Mouse (Mus musculus): Measurements from ENCODE around the gene Gm3776.
"Not testable (repeated sequence)": the region's sequence is repeated elsewhere in the genome, so short reads cannot be mapped to it uniquely, and the experiment has no call there.

Gm3776 gene

GRCm38 (mm10) chr9:78292462-78292861 lies 35.5 kb downstream of the Gm3776 start:
- not testable (repeated sequence) for DNase-seq (ENCODE audit: low read depth)

GRCm38 (mm10) chr9:78293683-78294082 lies 36.8 kb downstream of the Gm3776 start:
- DNase-seq (ENCODE audit: low read depth): not testable (repeated sequence)

- DNase-seq (ENCODE audit: low read depth): not testable (repeated sequence)
Measured at GRCm38 (mm10) chr9:78294781-78295180, 37.9 kb downstream of the Gm3776 start.

GRCm38 (mm10) chr9:78296089-78296488 lies 39.2 kb downstream of the Gm3776 start:
- peak; percentile 47 for DNase-seq (ENCODE audit: low read depth)

- DNase-seq (ENCODE audit: low read depth): no peak
Measured at GRCm38 (mm10) chr9:78298232-78298631, 41.3 kb downstream of the Gm3776 start.

GRCm38 (mm10) chr9:78299143-78299542 lies 42.2 kb downstream of the Gm3776 start:
- not testable (repeated sequence) for DNase-seq (ENCODE audit: low read depth)

GRCm38 (mm10) chr9:78308122-78308521 lies 51.2 kb downstream of the Gm3776 start:
- not testable (repeated sequence) for DNase-seq (ENCODE audit: low read depth)

GRCm38 (mm10) chr9:78314696-78315095 lies 57.8 kb downstream of the Gm3776 start, which contains the start of gene Omt2a:
TSS of gene Omt2a (minus strand) at chr9:78314796.
- no peak for DNase-seq (ENCODE audit: low read depth)
